Mouse (Mus musculus) hindbrain, embryonic 11.5 days (tissue): ENCODE results near the gene Speer4a. TPM values are rescaled to one million over a fixed set of nuclear protein-coding genes. Genes with fewer than 3 reads are reported as not detected.
"Not testable (repeated sequence)": the region's sequence is repeated elsewhere in the genome, so short reads cannot be mapped to it uniquely, and the experiment has no call there.

ENCODE experiments used
- ATAC-seq: fragments of 200-750 bp; cut with Nextera tagmentation; 2 replicates; pipeline ENCODE4 v1.8.0; 2017; ENCODE audit warnings: mild to moderate bottlenecking, moderate TSS enrichment, moderate library complexity; ENCODE audit not compliant: low FRiP score
- DNase-seq: peaks from one replicate; pipeline ENCODE4 v3.0.0-alpha.2; 2015; ENCODE audit warnings: low spot score
- H3K27ac ChIP-seq: fragments of 300-500 bp; sonication (generic); 2 replicates; pipeline ENCODE4 v1.5.1; 2014; ENCODE audit warnings: mild to moderate bottlenecking, low read depth, low read length
- H3K27me3 ChIP-seq: fragments of 300-500 bp; sonication (generic); 2 replicates; pipeline ENCODE4 v1.6.1; 2014; ENCODE audit warnings: mild to moderate bottlenecking, low read length, moderate library complexity, mixed read lengths; ENCODE audit not compliant: control insufficient read depth, insufficient read depth
- H3K36me3 ChIP-seq: fragments of 300-500 bp; sonication (generic); 2 replicates; pipeline ENCODE4 v1.6.1; 2014; ENCODE audit warnings: mild to moderate bottlenecking, low read length, moderate library complexity, mixed read lengths; ENCODE audit not compliant: control insufficient read depth, insufficient read depth
- H3K4me1 ChIP-seq: fragments of 300-500 bp; sonication (generic); replicated peaks from 2 replicates; pipeline ENCODE4 v1.6.1; 2014; ENCODE audit warnings: low read length, mixed read lengths; ENCODE audit not compliant: control insufficient read depth, insufficient read depth
- H3K4me2 ChIP-seq: fragments of 300-500 bp; sonication (generic); replicated peaks from 2 replicates; pipeline ENCODE4 v1.6.1; 2014; ENCODE audit warnings: mild to moderate bottlenecking, low read depth, low read length
- H3K4me3 ChIP-seq: fragments of 300-500 bp; sonication (generic); 2 replicates; pipeline ENCODE4 v1.5.1; 2014; ENCODE audit warnings: low read depth, low read length
- H3K9ac ChIP-seq: fragments of 300-500 bp; sonication (generic); 2 replicates; pipeline ENCODE4 v1.6.1; 2014; ENCODE audit warnings: low read depth, low read length
- H3K9me3 ChIP-seq: fragments of 300-500 bp; sonication (generic); 2 replicates; pipeline ENCODE4 v1.6.1; 2016; ENCODE audit warnings: low read length; ENCODE audit not compliant: control insufficient read depth
- WGBS: fragments of 180-500 bp; shearing (Covaris S2); extraction: QIAGEN DNeasy Blood & Tissue Kit; methylation state at CpG from one replicate; pipeline ENCODE4 v1.1.7; 2014; 5-methylcytosine and 5-hydroxymethylcytosine counted together
- polyA plus RNA-seq: library from polyadenylated mRNA; unstranded; fragments of >200 nt; fragmentation: Nextera tagmentation; extraction: Ambion mirVana; gene quantifications from 2 replicates; pipeline ENCODE4 v1.2.1, GENCODE M21; 2014

Gene Speer4a
- not detected in 2 replicates for polyA plus RNA-seq

DNA sequence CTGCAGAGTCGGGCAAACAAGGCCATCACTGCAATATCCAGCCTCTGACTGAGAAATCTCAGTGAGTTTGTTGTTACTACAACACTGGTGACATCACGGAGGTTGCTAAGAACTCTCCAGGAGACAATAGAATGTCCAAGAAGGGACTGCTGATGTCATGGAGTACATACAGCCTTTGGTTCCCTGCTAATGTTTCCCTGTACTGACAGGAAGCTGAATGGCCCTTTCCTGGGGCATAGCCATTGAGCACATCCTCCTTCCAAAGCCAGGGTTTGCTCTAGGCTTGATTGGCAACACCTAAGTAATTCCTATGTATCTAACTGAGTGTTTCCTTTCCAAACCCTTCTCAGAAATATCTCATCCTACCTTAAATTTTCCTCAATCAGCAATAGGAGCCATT is at the start of gene Speer4a:
Gene Speer4a, minus strand, starts transcription at position 101 of the 400 bp plus-strand sequence.
- not testable (repeated sequence) for H3K4me1 ChIP-seq, H3K27ac ChIP-seq, H3K4me3 ChIP-seq, H3K9ac ChIP-seq, DNase-seq, H3K27me3 ChIP-seq, H3K9me3 ChIP-seq, ATAC-seq, H3K36me3 ChIP-seq, H3K4me2 ChIP-seq
- WGBS = 77% methylated on average over 2 of the region's 2 CpGs

DNA sequence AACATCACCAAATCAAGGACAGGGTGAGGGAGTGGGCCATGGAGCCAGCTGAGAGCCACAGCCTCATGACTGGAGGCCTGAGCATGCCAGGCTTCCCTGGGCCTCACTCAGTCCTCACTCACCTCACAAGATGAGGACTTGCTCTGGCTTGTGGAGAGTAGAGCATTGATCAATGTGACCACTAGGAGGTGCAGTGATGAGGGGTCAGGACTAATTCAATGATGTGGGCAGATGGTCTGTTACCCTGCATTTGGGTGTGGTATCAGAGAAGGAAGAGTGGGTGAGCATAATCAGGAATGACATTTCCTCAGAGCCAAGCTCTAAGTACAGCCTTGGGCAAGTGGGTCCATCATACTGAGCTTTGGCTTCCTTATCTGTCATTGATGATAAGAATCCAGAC is 39.7 kb upstream of the Speer4a start:
- not testable (repeated sequence) for H3K4me2 ChIP-seq, H3K4me1 ChIP-seq, ATAC-seq, H3K27me3 ChIP-seq, H3K4me3 ChIP-seq, H3K9me3 ChIP-seq, H3K27ac ChIP-seq, H3K36me3 ChIP-seq, H3K9ac ChIP-seq
- peak; percentile 26 for DNase-seq

DNA sequence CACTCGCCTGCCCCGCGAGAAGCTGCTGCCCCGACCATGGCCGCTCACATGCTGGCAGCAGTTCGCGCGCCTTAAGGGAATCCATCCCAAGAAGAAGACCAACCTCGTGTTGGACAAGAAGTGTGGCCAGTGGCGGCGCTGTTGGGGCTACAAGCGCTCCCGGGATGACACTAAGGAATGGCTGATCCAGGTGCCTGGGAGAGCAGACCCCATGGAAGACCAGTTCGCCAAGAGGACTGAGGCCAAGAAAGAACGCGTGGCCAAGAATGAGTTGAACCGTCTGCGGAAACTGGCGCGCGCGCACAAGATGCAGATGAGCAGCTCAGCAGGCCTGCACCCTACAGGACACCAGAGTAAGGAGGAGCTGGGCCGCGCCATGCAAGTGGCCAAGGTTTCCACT is 31.4 kb upstream of the Speer4a start:
- H3K4me3 ChIP-seq = no peak overlapping the region
- H3K27ac ChIP-seq = no peak overlapping the region
- no peaks in the 10 kb centered on the region for H3K27me3 ChIP-seq
- DNase-seq = no peak
- 89% methylated on average over 24 of the region's 24 CpGs for WGBS
- H3K9ac ChIP-seq = no peak overlapping the region
- ATAC-seq = no peak
- no peak overlapping the region for H3K4me2 ChIP-seq
- H3K9me3 ChIP-seq = no peaks in the 10 kb centered on the region
- H3K36me3 ChIP-seq = no peaks in the 10 kb centered on the region
- H3K4me1 ChIP-seq = no peaks in the 10 kb centered on the region

DNA sequence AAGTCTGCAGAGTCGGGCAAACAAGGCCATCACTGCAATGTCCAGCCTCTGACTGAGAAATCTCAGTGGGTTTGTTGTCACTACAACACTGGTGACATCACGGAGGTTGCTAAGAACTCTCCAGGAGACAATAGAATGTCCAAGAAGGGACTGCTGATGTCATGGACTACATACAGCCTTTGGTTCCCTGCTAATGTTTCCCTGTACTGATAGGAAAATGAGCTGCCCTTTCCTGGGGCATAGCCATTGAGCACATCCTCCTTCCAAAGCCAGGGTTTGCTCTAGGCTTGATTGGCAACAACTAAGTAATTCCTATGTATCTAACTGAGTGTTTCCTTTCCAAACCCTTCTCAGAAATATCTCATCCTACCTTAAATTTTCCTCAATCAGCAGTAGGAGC is 19.1 kb upstream of the Speer4a start, which contains the start of gene Gm7347:
Gene Gm7347, minus strand, starts transcription at position 101 of the 400 bp plus-strand sequence.
- WGBS = no CpG with 5 or more reads among the region's 2 CpGs
- not testable (repeated sequence) for H3K4me1 ChIP-seq, H3K9me3 ChIP-seq, H3K36me3 ChIP-seq, H3K4me3 ChIP-seq, H3K4me2 ChIP-seq, H3K9ac ChIP-seq, DNase-seq, H3K27ac ChIP-seq, ATAC-seq, H3K27me3 ChIP-seq

DNA sequence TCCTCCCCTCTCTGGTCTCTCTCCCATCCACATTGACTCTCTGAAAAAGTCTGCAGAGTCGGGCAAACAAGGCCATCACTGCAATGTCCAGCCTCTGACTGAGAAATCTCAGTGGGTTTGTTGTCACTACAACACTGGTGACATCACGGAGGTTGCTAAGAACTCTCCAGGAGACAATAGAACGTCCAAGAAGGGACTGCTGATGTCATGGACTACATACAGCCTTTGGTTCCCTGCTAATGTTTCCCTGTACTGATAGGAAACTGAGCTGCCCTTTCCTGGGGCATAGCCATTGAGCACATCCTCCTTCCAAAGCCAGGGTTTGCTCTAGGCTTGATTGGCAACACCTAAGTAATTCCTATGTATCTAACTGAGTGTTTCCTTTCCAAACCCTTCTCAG is 16.5 kb downstream of the Speer4a start, which contains the start of gene Gm5862:
Gene Gm5862, minus strand, starts transcription at position 101 of the 400 bp plus-strand sequence.
- H3K27ac ChIP-seq, H3K9me3 ChIP-seq, H3K4me3 ChIP-seq, ATAC-seq, H3K27me3 ChIP-seq, H3K4me1 ChIP-seq, DNase-seq, H3K4me2 ChIP-seq, H3K36me3 ChIP-seq, H3K9ac ChIP-seq: not testable (repeated sequence)
- WGBS = no CpG with 5 or more reads among the region's 3 CpGs

DNA sequence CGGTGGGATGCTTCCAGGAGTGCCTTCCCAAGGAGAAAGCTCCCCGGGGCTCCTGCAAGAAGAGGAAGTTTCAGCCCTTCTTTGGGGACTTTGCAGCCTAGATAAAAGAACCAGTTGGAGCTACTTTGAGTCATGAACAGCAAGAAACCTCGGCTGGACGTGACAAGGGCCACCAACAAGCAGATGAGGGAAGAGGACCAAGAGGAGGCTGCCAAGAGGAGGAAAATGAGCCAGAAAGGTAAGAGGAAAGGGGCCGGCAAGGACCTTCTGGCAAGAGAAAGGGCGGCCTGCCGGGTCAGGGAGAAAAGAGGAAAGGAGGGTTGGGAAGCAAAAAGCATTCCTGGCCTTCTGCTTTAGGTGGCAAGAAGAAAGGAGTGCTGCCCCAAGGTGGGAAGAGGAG is 31.7 kb downstream of the Speer4a start:
- H3K36me3 ChIP-seq, H3K4me3 ChIP-seq, H3K9ac ChIP-seq, H3K9me3 ChIP-seq, H3K27ac ChIP-seq, H3K4me2 ChIP-seq, DNase-seq, H3K27me3 ChIP-seq, H3K4me1 ChIP-seq: not testable (repeated sequence)
- 71% methylated on average over 6 of the region's 7 CpGs for WGBS
- ATAC-seq = peak; percentile 27

DNA sequence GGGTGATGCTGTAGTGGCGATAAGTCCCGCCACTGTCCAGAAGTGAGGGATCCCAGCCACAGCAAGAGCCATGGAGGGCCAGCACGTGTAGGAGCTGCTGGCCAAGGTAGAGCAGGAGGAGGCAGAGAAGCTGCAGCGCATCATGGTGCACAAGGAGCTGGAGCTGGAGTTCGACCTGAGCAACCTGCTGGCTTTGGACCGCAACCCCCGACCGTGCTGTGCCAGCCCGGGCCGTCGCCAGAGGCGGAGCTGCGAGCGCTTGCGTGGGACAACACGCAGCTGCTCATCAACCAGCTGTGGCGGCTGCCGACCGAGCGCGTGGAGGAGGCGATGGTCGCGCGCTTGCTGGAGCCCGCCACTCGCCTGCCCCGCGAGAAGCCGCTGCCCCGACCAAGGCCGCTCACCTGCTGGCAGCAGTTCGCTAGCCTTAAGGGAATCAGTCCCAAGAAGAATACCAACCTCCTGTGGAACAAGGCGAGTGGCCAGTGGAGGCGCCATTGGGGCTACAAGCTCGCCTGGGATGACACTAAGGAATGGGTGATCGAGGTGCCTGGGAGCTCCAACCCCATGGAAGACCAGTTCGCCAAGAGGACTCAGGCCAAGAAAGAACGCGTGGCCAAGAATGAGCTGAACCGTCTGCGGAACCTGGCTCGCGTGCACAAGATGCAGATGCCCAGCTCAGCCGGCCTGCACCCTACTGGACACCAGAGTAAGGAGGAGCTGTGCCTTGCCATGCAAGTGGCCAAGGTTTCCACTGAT is 32.2 kb downstream of the Speer4a start:
- H3K27ac ChIP-seq, H3K4me1 ChIP-seq, H3K27me3 ChIP-seq, H3K9me3 ChIP-seq, H3K36me3 ChIP-seq: not testable (repeated sequence)
- peak overlapping the region; percentile 75 for H3K4me2 ChIP-seq
- DNase-seq (peak; percentile 72), ATAC-seq (peak; percentile 89)
- H3K9ac ChIP-seq = peak overlapping the region; percentile 39
- WGBS = 24% methylated on average over 40 of the region's 45 CpGs
- H3K4me3 ChIP-seq = peak overlapping the region; percentile 40

DNA sequence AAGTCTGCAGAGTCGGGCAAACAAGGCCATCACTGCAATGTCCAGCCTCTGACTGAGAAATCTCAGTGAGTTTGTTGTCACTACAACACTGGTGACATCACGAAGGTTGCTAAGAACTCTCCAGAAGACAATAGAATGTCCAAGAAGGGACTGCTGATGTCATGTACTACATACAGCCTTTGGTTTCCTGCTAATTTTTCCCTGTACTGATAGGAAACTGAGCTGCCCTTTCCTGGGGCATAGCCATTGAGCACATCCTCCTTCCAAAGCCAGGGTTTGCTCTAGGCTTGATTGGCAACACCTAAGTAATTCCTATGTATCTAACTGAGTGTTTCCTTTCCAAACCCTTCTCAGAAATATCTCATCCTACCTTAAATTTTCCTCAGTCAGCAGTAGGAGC is 34.7 kb downstream of the Speer4a start, which contains the start of gene Gm1979:
Gene Gm1979, minus strand, starts transcription at position 101 of the 400 bp plus-strand sequence.
- not testable (repeated sequence) for H3K4me1 ChIP-seq, H3K4me2 ChIP-seq, H3K36me3 ChIP-seq, DNase-seq, H3K4me3 ChIP-seq, ATAC-seq, H3K27ac ChIP-seq, H3K27me3 ChIP-seq, H3K9me3 ChIP-seq, H3K9ac ChIP-seq
- WGBS = 92% methylated on average over 1 of the region's 2 CpGs

DNA sequence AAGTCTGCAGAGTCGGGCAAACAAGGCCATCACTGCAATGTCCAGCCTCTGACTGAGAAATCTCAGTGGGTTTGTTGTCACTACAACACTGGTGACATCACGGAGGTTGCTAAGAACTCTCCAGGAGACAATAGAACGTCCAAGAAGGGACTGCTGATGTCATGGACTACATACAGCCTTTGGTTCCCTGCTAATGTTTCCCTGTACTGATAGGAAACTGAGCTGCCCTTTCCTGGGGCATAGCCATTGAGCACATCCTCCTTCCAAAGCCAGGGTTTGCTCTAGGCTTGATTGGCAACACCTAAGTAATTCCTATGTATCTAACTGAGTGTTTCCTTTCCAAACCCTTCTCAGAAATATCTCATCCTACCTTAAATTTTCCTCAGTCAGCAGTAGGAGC is 50.8 kb downstream of the Speer4a start, which contains the start of gene Gm21698:
Gene Gm21698, minus strand, starts transcription at position 101 of the 400 bp plus-strand sequence.
- not testable (repeated sequence) for H3K4me2 ChIP-seq, H3K36me3 ChIP-seq, H3K9me3 ChIP-seq, H3K4me3 ChIP-seq, H3K4me1 ChIP-seq, DNase-seq, H3K27me3 ChIP-seq, H3K9ac ChIP-seq, H3K27ac ChIP-seq, ATAC-seq
- WGBS = no CpG with 5 or more reads among the region's 3 CpGs
